8 mouse cellular contexts compared by ENCODE assay signal in genomic region chr2:93647051-93647923, GRCm38 (mm10). TPM values are rescaled to one million over a fixed set of nuclear protein-coding genes. Genes with fewer than 3 reads are reported as not detected.
A peak's percentile ranks its signal among the peaks of the same experiment; 100 is the strongest.
DNase-seq lines count a peak whose midpoint lies in the region; ATAC-seq and TF ChIP-seq lines count a peak whose summit lies in the region.

No protein-coding gene starts in this region.

- H3K9me3 ChIP-seq in heart, embryonic 13.5 days, result no peaks in the 10 kb centered on the region
- H3K9me3 ChIP-seq in limb, embryonic 10.5 days (replicated peaks), result no peaks in the 10 kb centered on the region

- H3K4me2 ChIP-seq in heart, embryonic 13.5 days, result peak overlapping the region; percentile 56

- no peak for TF ChIP-seq CTCF in small intestine, adult 2 months (IDR thresholded peaks at IDR 0.05; ENCODE audit: extremely low read depth, insufficient read length, insufficient replicate concordance, low read depth, low read length)

- H3K9ac ChIP-seq in heart, embryonic 13.5 days, result peak overlapping the region; percentile 30; the same call in 1 of the 2 replicates

- peak; percentile 44 to 48 for DNase-seq in cerebellum, postnatal 14 days
- no peak for DNase-seq in cerebellum, adult 8-10 months
- peak; percentile 39 for DNase-seq in R1 (ENCODE audit: low read depth, low spot score)
- DNase-seq in limb, embryonic 10.5 days (ENCODE audit: low spot score), result peak; percentile 72
- DNase-seq in layer of hippocampus, adult 18-20 months (ENCODE audit: low spot score in 2 of 2), result no peak
- no peak for DNase-seq in cerebellum, adult 9-10 months

- H3K4me3 ChIP-seq in heart, embryonic 13.5 days, result peak overlapping the region; percentile 34
- peak overlapping the region; percentile 65 for H3K4me3 ChIP-seq in limb, embryonic 10.5 days
- H3K4me3 ChIP-seq in small intestine, adult 2 months (ENCODE audit: low read depth, low read length), result peak overlapping the region; percentile 37

- peaks cover 27% of the 10 kb centered on the region for H3K4me1 ChIP-seq in heart, embryonic 13.5 days
- peaks cover 73% of the 10 kb centered on the region for H3K4me1 ChIP-seq in limb, embryonic 10.5 days
- peaks cover 10% of the 10 kb centered on the region for H3K4me1 ChIP-seq in small intestine, adult 2 months (ENCODE audit: control insufficient read depth, insufficient read depth, insufficient read length, low read length)

- 2% methylated on average over 44 of the region's 44 CpGs for WGBS in heart, embryonic 13.5 days
- under 1% methylated on average over 44 of the region's 44 CpGs for WGBS in limb, embryonic 10.5 days
- WGBS in small intestine, adult 2 months, result 2% methylated on average over 44 of the region's 44 CpGs

- no peak for ATAC-seq in heart, embryonic 13.5 days (ENCODE audit: extremely low read depth, insufficient number of reproducible peaks, low FRiP score, low TSS enrichment)

- no peak for TF ChIP-seq POLR2A in small intestine, adult 2 months (IDR thresholded peaks at IDR 0.05; ENCODE audit: low read depth, low read length)

- peaks cover 100% of the 10 kb centered on the region for H3K27me3 ChIP-seq in heart, embryonic 13.5 days (replicated peaks)
- H3K27me3 ChIP-seq in limb, embryonic 10.5 days (ENCODE audit: low read depth, poor library complexity, severe bottlenecking), result peaks cover 99% of the 10 kb centered on the region
- H3K27me3 ChIP-seq in small intestine, adult 2 months (ENCODE audit: control insufficient read depth, insufficient read depth, low read length), result peaks cover 74% of the 10 kb centered on the region

- no peaks in the 10 kb centered on the region for H3K36me3 ChIP-seq in heart, embryonic 13.5 days
- H3K36me3 ChIP-seq in limb, embryonic 10.5 days, result peaks cover 21% of the 10 kb centered on the region
- no peaks in the 10 kb centered on the region for H3K36me3 ChIP-seq in small intestine, adult 2 months (ENCODE audit: control insufficient read depth, insufficient read depth, low read length)

- no peak overlapping the region for H3K27ac ChIP-seq in heart, embryonic 13.5 days (replicated peaks)
- peak overlapping the region; percentile 94 for H3K27ac ChIP-seq in limb, embryonic 10.5 days
- H3K27ac ChIP-seq in small intestine, adult 2 months (ENCODE audit: insufficient read depth, low read depth, low read length), result no peak overlapping the region

RNA-seq across cellular contexts. Expression of gene Alx4, which starts 5.1 kb away (rescaled TPM):
- 0.09 and 0.16 TPM in 2 replicates for polyA plus RNA-seq in heart, embryonic 13.5 days (2015; fragmentation: Nextera tagmentation; extraction: Ambion mirVana)
- 12.5 and 14.8 TPM in 2 replicates for polyA plus RNA-seq in limb, embryonic 10.5 days (2016; fragmentation: Nextera tagmentation; extraction: Ambion mirVana)
- polyA plus RNA-seq in small intestine, adult 2 months (2012; rRNA removed), result 0.01 TPM in 1 of 2 replicates, not detected in the other
- total RNA-seq in layer of hippocampus, adult 18-20 months (2021), result under 1 TPM; 0.51 to 0.62 TPM

Comparison
In these comparisons a context has a peak if more than half of its experiments do, and no peak if none do; other contexts are left out.
1. DNase-seq: peak in cerebellum, postnatal 14 days (2 of 2), R1 (single experiment) and limb, embryonic 10.5 days (single experiment); none in cerebellum, adult 8-10 months (single experiment), layer of hippocampus, adult 18-20 months (0 of 2) and cerebellum, adult 9-10 months (single experiment).
2. RNA of gene Alx4, which starts 5.1 kb away (polyA plus RNA-seq): 12.5 to 14.8 TPM in limb, embryonic 10.5 days; 0.09 to 0.16 TPM in heart, embryonic 13.5 days and 0.01 TPM in small intestine, adult 2 months; every median in the first group is over 10 times any median in the second.
3. Peak in every context shown above with its lines, with median percentiles within 50 percentile points of each other: H3K4me3 ChIP-seq.